Mouse (Mus musculus): ENCODE data around the gene Ccdc9.

Gene Ccdc9

GRCm38 (mm10) chr7:16286026-16286961, at the start of gene Ccdc9:
Ccdc9 (minus strand) TSS chr7:16286795.
- in situ Hi-C loops (cut with MboI, MseI), result no loop called here

GRCm38 (mm10) chr7:16329146-16329545, 42.6 kb upstream of the Ccdc9 start:
- in situ Hi-C loops (cut with MboI, MseI), result no loop called here

- in situ Hi-C loops (cut with MboI, MseI), result no loop called here
Measured at GRCm38 (mm10) chr7:16326607-16326971, 40.0 kb upstream of the Ccdc9 start.

- in situ Hi-C loops (cut with MboI, MseI), result no loop called here
Measured at GRCm38 (mm10) chr7:16325920-16326606, 39.5 kb upstream of the Ccdc9 start.

GRCm38 (mm10) chr7:16324661-16325060, 38.1 kb upstream of the Ccdc9 start:
- in situ Hi-C loops (cut with MboI, MseI), result no loop called here

- in situ Hi-C loops (cut with MboI, MseI), result no loop called here
Measured at GRCm38 (mm10) chr7:16320479-16320878, 33.9 kb upstream of the Ccdc9 start.

GRCm38 (mm10) chr7:16319216-16319615, 32.6 kb upstream of the Ccdc9 start:
- in situ Hi-C loops (cut with MboI, MseI), result no loop called here

- in situ Hi-C loops (cut with MboI, MseI), result no loop called here
Measured at GRCm38 (mm10) chr7:16317094-16317493, 30.5 kb upstream of the Ccdc9 start.

- in situ Hi-C loops (cut with MboI, MseI), result no loop called here
Measured at GRCm38 (mm10) chr7:16315222-16315759, 28.7 kb upstream of the Ccdc9 start.

GRCm38 (mm10) chr7:16314221-16314775, 27.7 kb upstream of the Ccdc9 start:
- in situ Hi-C loops (cut with MboI, MseI), result loop anchor here (5.0 kb wide), 1 partner anchor 88 kb away; the partner anchor contains the start of gene Zc3h4

- in situ Hi-C loops (cut with MboI, MseI), result loop anchor here (5.0 kb wide), 1 partner anchor 89 kb away; the partner anchor contains the start of gene Zc3h4
Measured at GRCm38 (mm10) chr7:16313481-16314220, 27.1 kb upstream of the Ccdc9 start.

- in situ Hi-C loops (cut with MboI, MseI), result loop anchor here (5.0 kb wide), 1 partner anchor 90 kb away; the partner anchor contains the start of gene Zc3h4
Measured at GRCm38 (mm10) chr7:16312672-16313311, 26.2 kb upstream of the Ccdc9 start.

- in situ Hi-C loops (cut with MboI, MseI), result loop anchor here (5.0 kb wide), 1 partner anchor 90 kb away; the partner anchor contains the start of gene Zc3h4
Measured at GRCm38 (mm10) chr7:16312011-16312671, 25.5 kb upstream of the Ccdc9 start.

GRCm38 (mm10) chr7:16311453-16312004, 24.9 kb upstream of the Ccdc9 start:
- in situ Hi-C loops (cut with MboI, MseI), result loop anchor here (5.0 kb wide), 1 partner anchor 91 kb away; the partner anchor contains the start of gene Zc3h4

GRCm38 (mm10) chr7:16310521-16311452, 24.2 kb upstream of the Ccdc9 start:
- in situ Hi-C loops (cut with MboI, MseI), result loop anchor here (5.0 kb wide), 1 partner anchor 92 kb away; the partner anchor contains the start of gene Zc3h4

- in situ Hi-C loops (cut with MboI, MseI), result loop anchor here (5.0 kb wide), 1 partner anchor 92 kb away; the partner anchor contains the start of gene Zc3h4
Measured at GRCm38 (mm10) chr7:16310020-16310520, 23.5 kb upstream of the Ccdc9 start.

- in situ Hi-C loops (cut with MboI, MseI), result loop anchor here (5.0 kb wide), 1 partner anchor 93 kb away; the partner anchor contains the start of gene Zc3h4
Measured at GRCm38 (mm10) chr7:16309318-16310019, 22.9 kb upstream of the Ccdc9 start.

Measured in T-helper 1 cell (primary cell).